Mouse (Mus musculus) embryonic facial prominence, embryonic 15.5 days (tissue): ENCODE data around the gene Tmprss6. TPM values are rescaled to one million over a fixed set of nuclear protein-coding genes. Genes with fewer than 3 reads are reported as not detected.

Experiments
- ATAC-seq: fragments of 200-750 bp; cut with Nextera tagmentation; 2 replicates; pipeline ENCODE4 v1.8.0; 2017; ENCODE audit warnings: low read depth, moderate TSS enrichment; ENCODE audit not compliant: insufficient number of reproducible peaks, low FRiP score, low TSS enrichment
- H3K27ac ChIP-seq: fragments of 300-500 bp; sonication (generic); replicated peaks from 2 replicates; pipeline ENCODE4 v1.5.1; 2015; ENCODE audit warnings: mild to moderate bottlenecking, inconsistent platforms
- H3K27me3 ChIP-seq: fragments of 300-500 bp; sonication (generic); 2 replicates; pipeline ENCODE4 v1.6.1; 2015; ENCODE audit warnings: inconsistent platforms
- H3K36me3 ChIP-seq: fragments of 300-500 bp; sonication (generic); 2 replicates; pipeline ENCODE4 v1.6.1; 2015; ENCODE audit warnings: mild to moderate bottlenecking, inconsistent platforms
- H3K4me1 ChIP-seq: fragments of 300-500 bp; sonication (generic); 2 replicates; pipeline ENCODE4 v1.6.1; 2015; ENCODE audit warnings: inconsistent platforms
- H3K4me2 ChIP-seq: fragments of 300-500 bp; sonication (generic); replicated peaks from 2 replicates; pipeline ENCODE4 v1.6.1; 2015; ENCODE audit warnings: mild to moderate bottlenecking, inconsistent platforms
- H3K4me3 ChIP-seq: fragments of 300-500 bp; sonication (generic); replicated peaks from 2 replicates; pipeline ENCODE4 v1.5.1; 2015; ENCODE audit warnings: mild to moderate bottlenecking, inconsistent platforms
- H3K9ac ChIP-seq: fragments of 300-500 bp; sonication (generic); 2 replicates; pipeline ENCODE4 v1.6.1; 2015; ENCODE audit warnings: inconsistent platforms
- H3K9me3 ChIP-seq: fragments of 300-500 bp; sonication (generic); replicated peaks from 2 replicates; pipeline ENCODE4 v1.6.1; 2016; ENCODE audit warnings: inconsistent platforms
- WGBS: fragments of 180-500 bp; shearing (Covaris S2); methylation state at CpG from one replicate; pipeline ENCODE4 v1.1.7; 2015; 5-methylcytosine and 5-hydroxymethylcytosine counted together
- polyA plus RNA-seq: library from polyadenylated mRNA; unstranded; fragments of >200 nt; fragmentation: Nextera tagmentation; extraction: Ambion mirVana; gene quantifications from 2 replicates; pipeline ENCODE4 v1.2.1, GENCODE M21; 2015

Gene Tmprss6
- polyA plus RNA-seq, 1 experiment from 2014 or later: 3.4 TPM

DNA sequence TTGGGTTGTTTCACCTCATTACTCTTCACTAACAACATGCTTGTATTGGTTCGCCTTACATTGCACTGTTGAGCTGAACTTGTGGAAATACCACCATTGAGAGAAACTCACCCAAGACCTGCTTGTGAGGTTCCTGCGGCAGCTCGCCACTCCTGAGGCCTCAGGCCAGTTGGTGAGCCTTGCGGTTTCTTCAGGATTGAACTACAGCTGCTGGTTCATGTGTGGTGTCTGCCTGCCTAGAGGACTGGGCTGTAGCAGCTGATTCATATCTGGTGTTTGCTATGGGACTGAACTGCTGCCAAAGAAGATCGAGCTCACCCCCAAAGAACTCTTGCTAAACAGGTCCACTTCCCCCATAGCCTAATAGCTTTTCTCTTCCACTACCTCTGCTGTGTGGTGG lies 36.4 kb upstream of the Tmprss6 start:
- H3K4me3 ChIP-seq: no peak overlapping the region
- no peaks in the 10 kb centered on the region for H3K9me3 ChIP-seq
- no peaks in the 10 kb centered on the region for H3K36me3 ChIP-seq
- no peak for ATAC-seq
- H3K27ac ChIP-seq: no peak overlapping the region
- 87% methylated on average over 5 of the region's 5 CpGs for WGBS
- no peak overlapping the region for H3K9ac ChIP-seq
- H3K27me3 ChIP-seq: no peaks in the 10 kb centered on the region
- H3K4me2 ChIP-seq: no peak overlapping the region
- peaks cover 3% of the 10 kb centered on the region for H3K4me1 ChIP-seq

DNA sequence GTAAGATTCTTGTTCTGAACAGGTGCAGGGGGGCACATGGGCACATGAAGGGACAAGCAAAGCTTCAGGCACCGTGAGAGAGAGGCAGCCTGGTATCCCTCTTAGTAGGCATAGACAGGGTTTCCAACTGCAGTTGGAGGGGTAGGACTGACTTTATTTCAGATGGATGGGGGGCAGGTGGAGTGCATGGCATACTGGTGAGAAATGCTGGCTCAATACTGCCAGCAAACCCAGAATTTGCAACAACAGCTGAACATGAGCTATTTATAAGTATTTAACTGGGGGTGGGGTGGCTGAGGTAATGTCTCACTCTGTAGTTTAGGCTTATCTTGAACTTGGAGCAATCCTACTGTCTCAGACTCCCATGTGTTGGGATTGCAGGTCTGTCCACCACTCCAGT lies 35.6 kb upstream of the Tmprss6 start:
- Histone ChIP-seq H3K27ac (no peak overlapping the region), H3K9me3 (no peaks in the 10 kb centered on the region), H3K4me3 (no peak overlapping the region), H3K4me2 (no peak overlapping the region), H3K4me1 (no peaks in the 10 kb centered on the region), H3K27me3 (no peaks in the 10 kb centered on the region), H3K36me3 (no peaks in the 10 kb centered on the region), H3K9ac (no peak overlapping the region)
- WGBS: 69% methylated on average over 1 of the region's 1 CpGs
- no peak for ATAC-seq

DNA sequence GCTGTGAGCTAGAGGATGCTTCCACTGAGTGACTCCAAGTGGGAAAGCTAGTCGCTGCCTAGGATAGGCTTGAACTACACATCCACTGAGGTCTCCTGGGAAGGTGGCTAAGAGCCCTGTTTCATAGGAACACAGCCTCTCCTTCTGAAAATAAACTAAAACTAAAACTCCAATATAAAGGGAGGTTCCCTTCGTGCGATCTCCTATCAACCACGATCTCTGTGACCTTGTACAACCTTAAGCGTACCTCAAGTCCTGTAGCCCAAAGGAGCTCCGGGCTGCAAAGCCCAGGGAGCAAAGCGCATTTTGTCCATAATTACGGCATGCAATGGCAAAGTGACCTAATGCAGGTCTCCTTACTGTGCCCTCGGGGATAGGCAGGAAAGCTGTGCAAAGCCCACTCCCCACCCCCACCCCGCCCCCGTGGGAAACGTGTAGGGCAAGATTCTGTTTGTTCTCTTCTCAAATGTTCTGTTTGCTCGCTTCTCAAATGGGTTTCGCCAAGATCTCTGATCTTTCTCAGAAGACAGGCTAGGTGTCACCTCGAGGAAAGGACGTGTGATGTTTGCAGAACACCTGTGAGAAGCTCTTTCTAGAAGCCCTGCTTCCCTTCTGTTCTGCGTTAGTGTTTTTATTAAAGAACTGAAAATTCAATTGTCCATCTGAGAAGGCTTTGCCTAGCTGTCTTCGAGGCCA lies 34.2 kb upstream of the Tmprss6 start:
- Histone ChIP-seq H3K4me3 (no peak overlapping the region), H3K9me3 (no peaks in the 10 kb centered on the region), H3K27me3 (no peaks in the 10 kb centered on the region), H3K27ac (no peak overlapping the region), H3K9ac (no peak overlapping the region), H3K36me3 (no peaks in the 10 kb centered on the region), H3K4me2 (no peak overlapping the region), H3K4me1 (no peaks in the 10 kb centered on the region)
- ATAC-seq: no peak
- 77% methylated on average over 18 of the region's 18 CpGs for WGBS

DNA sequence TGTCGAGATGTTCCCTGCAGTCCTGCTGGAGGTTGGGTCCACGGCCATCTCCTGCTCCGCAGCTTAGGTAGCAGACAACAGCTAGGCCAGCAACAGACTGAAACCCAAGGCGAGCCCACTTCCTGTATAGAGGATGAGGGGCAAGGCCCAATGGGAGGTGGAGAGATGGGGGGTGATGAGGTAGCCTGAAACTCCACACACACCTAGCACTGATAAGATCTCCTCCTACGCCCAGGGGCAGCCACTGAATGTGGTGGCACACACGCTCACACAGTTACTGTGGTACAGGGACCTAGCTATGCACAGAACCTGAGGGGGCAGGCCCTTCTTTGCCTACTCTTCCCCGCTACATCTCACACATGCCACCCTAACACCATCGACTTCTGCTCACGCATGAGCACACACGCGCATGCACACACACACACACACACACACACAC lies 26.6 kb upstream of the Tmprss6 start, which contains the start of gene Il2rb:
Gene Il2rb, minus strand, starts transcription at position 304 of the 439 bp plus-strand sequence.
- 0 out of 2 replicates have a peak, but pooled peaks cover 2% of the 10 kb centered on the region for H3K4me1 ChIP-seq
- no peaks in the 10 kb centered on the region for H3K9me3 ChIP-seq
- H3K9ac ChIP-seq: no peak within 1 kb of the TSS
- H3K4me3 ChIP-seq: no peak within 1 kb of the TSS
- ATAC-seq: no peak
- H3K4me2 ChIP-seq: no peak within 1 kb of the TSS
- 82% methylated on average over 11 of the region's 11 CpGs for WGBS
- no peak within 1 kb of the TSS for H3K27ac ChIP-seq
- no peaks in the 10 kb centered on the region for H3K36me3 ChIP-seq
- no peaks in the 10 kb centered on the region for H3K27me3 ChIP-seq

DNA sequence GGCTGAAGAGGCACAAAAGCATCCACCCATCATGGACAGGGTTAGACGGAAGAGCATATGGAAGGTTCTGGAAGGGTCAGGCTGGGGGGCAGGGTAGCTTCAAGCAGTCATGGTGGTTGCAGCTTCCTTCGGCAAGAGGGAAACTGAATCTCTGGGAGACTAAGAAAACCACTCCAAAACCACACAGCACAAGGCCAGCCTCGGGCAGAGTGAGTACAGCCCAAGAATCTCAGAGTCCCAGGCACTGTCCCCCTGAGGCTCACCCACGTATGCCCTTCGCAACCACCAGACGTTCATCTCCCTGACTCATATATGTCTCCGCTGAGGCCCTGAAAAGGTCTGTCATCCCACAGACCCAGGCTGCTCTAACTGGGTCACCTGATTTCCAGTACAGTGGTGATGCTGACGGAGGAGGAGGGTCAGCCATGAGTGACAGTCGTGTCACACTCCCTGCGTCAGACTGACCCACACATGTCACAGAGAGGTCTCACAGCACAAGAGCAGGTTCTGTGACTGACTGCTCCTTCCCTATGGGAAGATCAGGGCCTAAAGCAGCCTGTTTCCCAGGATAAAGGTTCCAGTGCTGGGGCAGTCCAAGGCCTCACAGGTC lies 25.1 kb upstream of the Tmprss6 start:
- no peak for ATAC-seq
- no peak overlapping the region for H3K9ac ChIP-seq
- WGBS: 66% methylated on average over 10 of the region's 10 CpGs
- no peaks in the 10 kb centered on the region for H3K9me3 ChIP-seq
- no peak overlapping the region for H3K27ac ChIP-seq
- H3K4me2 ChIP-seq: no peak overlapping the region
- H3K4me3 ChIP-seq: no peak overlapping the region
- H3K27me3 ChIP-seq: no peaks in the 10 kb centered on the region
- H3K36me3 ChIP-seq: no peaks in the 10 kb centered on the region
- 0 out of 2 replicates have a peak, but pooled peaks cover 3% of the 10 kb centered on the region for H3K4me1 ChIP-seq

DNA sequence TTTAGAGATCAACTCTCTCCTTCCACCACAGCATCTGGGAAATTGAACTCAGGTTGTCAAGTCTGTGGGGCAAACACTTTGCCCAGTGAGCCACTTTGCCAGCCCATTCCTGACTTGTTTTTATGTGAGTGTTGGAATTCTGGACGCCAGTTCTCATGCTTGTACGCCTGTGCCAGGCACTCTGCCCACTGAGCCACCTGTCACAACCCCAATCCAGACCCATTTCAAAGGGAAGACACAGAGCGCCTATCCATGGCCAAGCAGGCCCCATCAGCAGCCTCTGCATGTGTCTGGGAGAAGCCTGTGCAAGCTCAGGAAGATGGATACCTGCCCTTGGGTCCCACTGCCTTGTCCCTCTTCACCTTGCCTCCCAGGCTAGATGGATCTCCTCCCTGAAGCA lies 22.9 kb upstream of the Tmprss6 start:
- Histone ChIP-seq H3K4me1 (0 out of 2 replicates have a peak, but pooled peaks cover 3% of the 10 kb centered on the region), H3K36me3 (no peaks in the 10 kb centered on the region), H3K9ac (no peak overlapping the region), H3K4me3 (no peak overlapping the region), H3K4me2 (no peak overlapping the region), H3K9me3 (no peaks in the 10 kb centered on the region), H3K27me3 (no peaks in the 10 kb centered on the region), H3K27ac (no peak overlapping the region)
- no peak for ATAC-seq
- 82% methylated on average over 3 of the region's 3 CpGs for WGBS

DNA sequence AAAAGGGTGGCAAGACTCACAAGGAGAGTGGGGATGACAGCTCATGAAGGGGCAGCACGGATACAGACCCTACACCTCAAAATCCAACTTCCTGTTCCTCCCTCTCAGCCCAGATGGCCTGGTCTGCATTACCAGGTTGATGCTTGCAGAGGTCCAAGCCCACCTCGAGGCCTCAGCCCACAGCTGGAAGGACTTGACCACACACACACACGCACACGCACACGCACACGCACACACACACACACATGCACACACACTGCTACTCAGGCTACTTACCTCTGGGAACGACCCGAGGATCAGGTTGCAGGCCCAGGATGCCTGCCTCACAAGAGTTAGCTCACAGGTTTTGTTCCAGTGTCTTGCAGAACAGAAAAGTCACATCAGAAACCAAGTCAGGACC lies 21.5 kb upstream of the Tmprss6 start:
- no peaks in the 10 kb centered on the region for H3K36me3 ChIP-seq
- H3K4me3 ChIP-seq: no peak overlapping the region
- no peaks in the 10 kb centered on the region for H3K9me3 ChIP-seq
- H3K27me3 ChIP-seq: no peaks in the 10 kb centered on the region
- H3K4me1 ChIP-seq: 0 out of 2 replicates have a peak, but pooled peaks cover 3% of the 10 kb centered on the region
- ATAC-seq: no peak
- no peak overlapping the region for H3K27ac ChIP-seq
- 37% methylated on average over 8 of the region's 8 CpGs for WGBS
- H3K4me2 ChIP-seq: no peak overlapping the region
- H3K9ac ChIP-seq: no peak overlapping the region

DNA sequence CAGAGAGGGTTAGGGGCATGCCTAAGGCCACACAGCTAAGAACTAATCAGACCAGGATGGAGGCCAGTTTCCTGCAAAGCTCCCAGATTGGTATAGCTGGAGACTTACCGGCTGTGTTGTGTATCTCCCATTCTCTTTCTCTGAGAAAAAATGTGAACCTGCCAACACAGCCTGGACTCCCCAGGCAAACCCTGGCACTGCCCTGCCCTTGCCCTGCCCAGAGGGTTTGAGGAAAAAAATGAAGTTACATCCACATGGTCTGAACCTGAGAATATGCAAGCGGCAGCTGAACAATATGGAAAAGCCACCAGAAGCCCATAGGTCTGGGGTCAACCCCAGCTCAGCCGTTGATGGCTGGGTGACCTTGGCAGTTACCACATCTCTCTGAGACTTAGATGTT lies 20.8 kb upstream of the Tmprss6 start:
- no peak for ATAC-seq
- WGBS: 85% methylated on average over 3 of the region's 3 CpGs
- H3K9me3 ChIP-seq: no peaks in the 10 kb centered on the region
- 0 out of 2 replicates have a peak, but pooled peaks cover 3% of the 10 kb centered on the region for H3K4me1 ChIP-seq
- H3K9ac ChIP-seq: no peak overlapping the region
- H3K4me2 ChIP-seq: no peak overlapping the region
- H3K27me3 ChIP-seq: no peaks in the 10 kb centered on the region
- no peak overlapping the region for H3K27ac ChIP-seq
- H3K36me3 ChIP-seq: no peaks in the 10 kb centered on the region
- no peak overlapping the region for H3K4me3 ChIP-seq

DNA sequence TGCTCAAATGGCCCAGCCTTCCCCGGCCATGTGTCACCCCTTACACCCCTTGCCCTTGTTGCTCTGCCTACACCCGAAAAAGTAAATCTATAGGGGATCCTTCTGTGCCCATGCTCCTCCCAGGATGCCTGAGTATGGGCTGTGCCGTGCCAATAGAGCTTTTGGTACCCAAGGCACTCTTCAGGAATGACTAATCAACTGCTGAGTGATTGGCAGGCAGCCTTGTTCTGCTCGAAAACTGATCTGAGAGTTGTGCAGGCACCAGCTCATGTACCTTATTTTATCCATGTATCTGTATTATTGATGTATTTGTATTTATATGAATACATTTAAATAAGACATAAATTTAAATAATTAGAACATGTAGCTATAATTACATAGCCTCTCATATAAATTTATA lies 18.6 kb upstream of the Tmprss6 start:
- no peak overlapping the region for H3K9ac ChIP-seq
- no peak for ATAC-seq
- 60% methylated on average over 4 of the region's 4 CpGs for WGBS

DNA sequence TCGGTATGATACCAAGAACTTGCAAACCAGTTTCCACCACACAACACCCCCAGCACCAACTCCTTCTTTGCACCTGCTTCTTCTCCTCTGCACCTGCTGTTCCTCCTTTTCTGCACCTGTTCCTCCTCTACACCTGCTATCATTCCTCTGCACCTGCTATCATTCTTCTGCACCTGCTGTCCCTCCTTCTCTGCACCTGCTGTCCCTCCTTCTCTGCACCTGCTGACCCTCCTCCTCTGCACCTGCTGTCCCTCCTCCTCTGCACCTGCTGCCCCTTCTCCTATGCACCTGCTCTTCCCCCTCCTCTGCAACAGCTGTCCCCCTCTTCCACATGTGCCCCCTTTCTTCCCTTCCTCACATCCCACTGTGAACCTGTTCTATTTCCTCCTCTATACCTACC lies 18.1 kb upstream of the Tmprss6 start:
- no peak for ATAC-seq
- Histone ChIP-seq H3K4me3 (no peak overlapping the region), H3K9me3 (no peaks in the 10 kb centered on the region), H3K27me3 (0 out of 2 replicates have a peak, but pooled peaks cover 2% of the 10 kb centered on the region), H3K27ac (no peak overlapping the region), H3K4me1 (0 out of 2 replicates have a peak, but pooled peaks cover 3% of the 10 kb centered on the region), H3K36me3 (no peaks in the 10 kb centered on the region), H3K4me2 (no peak overlapping the region), H3K9ac (no peak overlapping the region)
- 94% methylated on average over 1 of the region's 1 CpGs for WGBS

More for the DNA sequence above, 18.6 kb upstream of the Tmprss6 start:
- no peak overlapping the region for H3K4me2 ChIP-seq
- no peaks in the 10 kb centered on the region for H3K9me3 ChIP-seq
- H3K27ac ChIP-seq: no peak overlapping the region
- no peak overlapping the region for H3K4me3 ChIP-seq
- H3K36me3 ChIP-seq: no peaks in the 10 kb centered on the region
- no peaks in the 10 kb centered on the region for H3K27me3 ChIP-seq
- H3K4me1 ChIP-seq: 0 out of 2 replicates have a peak, but pooled peaks cover 3% of the 10 kb centered on the region

DNA sequence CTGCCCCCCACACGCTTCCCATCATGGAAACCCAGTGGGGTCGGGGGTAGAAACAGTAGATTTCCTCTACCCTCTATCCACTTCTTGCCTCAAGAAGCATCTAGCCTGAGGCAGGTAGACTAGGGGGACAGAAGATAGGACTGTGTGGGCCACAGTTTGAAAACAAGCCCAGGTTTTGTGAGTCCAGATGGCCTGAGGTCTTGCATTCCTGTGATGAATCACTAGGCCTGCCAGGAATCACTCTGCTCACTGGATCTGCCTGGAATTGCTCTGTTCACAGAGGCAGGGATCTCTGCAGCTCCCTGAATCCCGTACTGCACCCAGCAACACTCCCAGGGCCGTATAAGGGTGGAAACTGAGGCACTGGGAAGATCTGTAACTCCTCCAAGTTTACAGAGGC lies 14.9 kb upstream of the Tmprss6 start:
- H3K4me2 ChIP-seq: no peak overlapping the region

More for the DNA sequence above, 14.9 kb upstream of the Tmprss6 start:
- Histone ChIP-seq H3K27me3 (0 out of 2 replicates have a peak, but pooled peaks cover 2% of the 10 kb centered on the region), H3K9me3 (no peaks in the 10 kb centered on the region), H3K9ac (no peak overlapping the region), H3K4me3 (no peak overlapping the region), H3K27ac (no peak overlapping the region), H3K36me3 (no peaks in the 10 kb centered on the region), H3K4me1 (no peaks in the 10 kb centered on the region)
- 66% methylated on average over 4 of the region's 4 CpGs for WGBS
- ATAC-seq: no peak
